Mouse (Mus musculus): ENCODE measurements around the gene Dmwd. TPM values are rescaled to one million over a fixed set of nuclear protein-coding genes. Genes with fewer than 3 reads are reported as not detected.
A peak's percentile ranks its signal among the peaks of the same experiment; 100 is the strongest.

Dmwd gene
- polyA plus RNA-seq, 1 experiment from 2014 or later: 3.2 TPM

GRCm38 (mm10) chr7:19094826-19095750, 19.1 kb downstream of the Dmwd start:
- Histone ChIP-seq H3K27me3 (ENCODE audit: insufficient read depth, low read length) (peaks cover 51% of the 10 kb centered on the region), H3K9ac (replicated peaks) (peak overlapping the region; percentile 70), H3K4me1 (ENCODE audit: insufficient read depth) (peaks cover 26% of the 10 kb centered on the region), H3K4me3 (ENCODE audit: low read depth, low read length) (peak overlapping the region; percentile 68), H3K36me3 (replicated peaks; ENCODE audit: insufficient read depth, low read length) (peaks cover 2% of the 10 kb centered on the region; the same call in 1 of the 2 replicates), H3K4me2 (ENCODE audit: low read depth, low read length) (peak overlapping the region; percentile 99), H3K27ac (ENCODE audit: low read depth) (peak overlapping the region; percentile 89), H3K9me3 (ENCODE audit: low read length) (no peaks in the 10 kb centered on the region)
- peak; percentile 60 for DNase-seq
- no peak for TF ChIP-seq EP300 (IDR thresholded peaks at IDR 0.05; ENCODE audit: low read depth)
- no peak for TF ChIP-seq CTCF (IDR thresholded peaks at IDR 0.05; ENCODE audit: low read depth)
- 1% methylated on average over 74 of the region's 87 CpGs for WGBS (ENCODE audit: insufficient replicate concordance)
- ATAC-seq: peak; percentile 1; the same call in 1 of the 2 replicates

GRCm38 (mm10) chr7:19095751-19096110, 19.7 kb downstream of the Dmwd start:
- ATAC-seq (no peak), DNase-seq (peak; percentile 51)
- peak overlapping the region; percentile 39; the same call in 1 of the 2 replicates for H3K9ac ChIP-seq (replicated peaks)
- no peaks in the 10 kb centered on the region; the same call in 1 of the 2 replicates for H3K36me3 ChIP-seq (replicated peaks; ENCODE audit: insufficient read depth, low read length)
- no peak overlapping the region for H3K27ac ChIP-seq (ENCODE audit: low read depth)
- 2% methylated on average over 19 of the region's 19 CpGs for WGBS (ENCODE audit: insufficient replicate concordance)
- H3K9me3 ChIP-seq (ENCODE audit: low read length): no peaks in the 10 kb centered on the region
- TF ChIP-seq CTCF (IDR thresholded peaks at IDR 0.05; ENCODE audit: low read depth): no peak
- no peak for TF ChIP-seq EP300 (IDR thresholded peaks at IDR 0.05; ENCODE audit: low read depth)
- H3K4me1 ChIP-seq (ENCODE audit: insufficient read depth): peaks cover 26% of the 10 kb centered on the region
- H3K4me2 ChIP-seq (ENCODE audit: low read depth, low read length): peak overlapping the region; percentile 99
- H3K4me3 ChIP-seq (ENCODE audit: low read depth, low read length): peak overlapping the region; percentile 68
- peaks cover 48% of the 10 kb centered on the region for H3K27me3 ChIP-seq (ENCODE audit: insufficient read depth, low read length)

- H3K36me3 ChIP-seq (replicated peaks; ENCODE audit: insufficient read depth, low read length): no peaks in the 10 kb centered on the region; the same call in 1 of the 2 replicates
- no peak for TF ChIP-seq EP300 (IDR thresholded peaks at IDR 0.05; ENCODE audit: low read depth)
- TF ChIP-seq CTCF (IDR thresholded peaks at IDR 0.05; ENCODE audit: low read depth): no peak
- WGBS (ENCODE audit: insufficient replicate concordance): 65% methylated on average over 5 of the region's 5 CpGs
- peaks cover 40% of the 10 kb centered on the region for H3K27me3 ChIP-seq (ENCODE audit: insufficient read depth, low read length)
- no peak overlapping the region for H3K9ac ChIP-seq (replicated peaks)
- no peak for ATAC-seq
- no peaks in the 10 kb centered on the region for H3K9me3 ChIP-seq (ENCODE audit: low read length)
- no peak overlapping the region for H3K4me3 ChIP-seq (ENCODE audit: low read depth, low read length)
- no peak overlapping the region for H3K27ac ChIP-seq (ENCODE audit: low read depth)
- peak overlapping the region; percentile 99; the same call in 1 of the 2 replicates for H3K4me2 ChIP-seq (ENCODE audit: low read depth, low read length)
- peaks cover 26% of the 10 kb centered on the region for H3K4me1 ChIP-seq (ENCODE audit: insufficient read depth)
- no peak for DNase-seq
Observed at GRCm38 (mm10) chr7:19096421-19096976, 20.5 kb downstream of the Dmwd start.

- Histone ChIP-seq H3K4me2 (ENCODE audit: low read depth, low read length) (no peak overlapping the region), H3K4me1 (ENCODE audit: insufficient read depth) (peaks cover 26% of the 10 kb centered on the region), H3K9me3 (ENCODE audit: low read length) (no peaks in the 10 kb centered on the region), H3K27ac (ENCODE audit: low read depth) (no peak overlapping the region), H3K27me3 (ENCODE audit: insufficient read depth, low read length) (peaks cover 33% of the 10 kb centered on the region), H3K4me3 (ENCODE audit: low read depth, low read length) (no peak overlapping the region), H3K9ac (replicated peaks) (no peak overlapping the region), H3K36me3 (replicated peaks; ENCODE audit: insufficient read depth, low read length) (no peaks in the 10 kb centered on the region; the same call in 1 of the 2 replicates)
- TF ChIP-seq CTCF (IDR thresholded peaks at IDR 0.05; ENCODE audit: low read depth) (no peak), EP300 (IDR thresholded peaks at IDR 0.05; ENCODE audit: low read depth) (no peak)
- DNase-seq (peak; percentile 14), ATAC-seq (no peak)
- 57% methylated on average over 2 of the region's 2 CpGs for WGBS (ENCODE audit: insufficient replicate concordance)
Observed at GRCm38 (mm10) chr7:19097217-19097616, 21.2 kb downstream of the Dmwd start.

GRCm38 (mm10) chr7:19097863-19098262, 21.8 kb downstream of the Dmwd start:
- peaks cover 26% of the 10 kb centered on the region for H3K27me3 ChIP-seq (ENCODE audit: insufficient read depth, low read length)
- H3K4me3 ChIP-seq (ENCODE audit: low read depth, low read length): no peak overlapping the region
- H3K4me2 ChIP-seq (ENCODE audit: low read depth, low read length): no peak overlapping the region
- no peaks in the 10 kb centered on the region for H3K9me3 ChIP-seq (ENCODE audit: low read length)
- H3K36me3 ChIP-seq (replicated peaks; ENCODE audit: insufficient read depth, low read length): no peaks in the 10 kb centered on the region; the same call in 1 of the 2 replicates
- no peak for TF ChIP-seq CTCF (IDR thresholded peaks at IDR 0.05; ENCODE audit: low read depth)
- TF ChIP-seq EP300 (IDR thresholded peaks at IDR 0.05; ENCODE audit: low read depth): no peak
- ATAC-seq: no peak
- H3K4me1 ChIP-seq (ENCODE audit: insufficient read depth): peaks cover 20% of the 10 kb centered on the region
- no peak overlapping the region for H3K9ac ChIP-seq (replicated peaks)
- no peak overlapping the region for H3K27ac ChIP-seq (ENCODE audit: low read depth)
- no peak for DNase-seq

GRCm38 (mm10) chr7:19098811-19099210, 22.8 kb downstream of the Dmwd start:
- H3K9ac ChIP-seq (replicated peaks): no peak overlapping the region
- TF ChIP-seq CTCF (IDR thresholded peaks at IDR 0.05; ENCODE audit: low read depth) (no peak), EP300 (IDR thresholded peaks at IDR 0.05; ENCODE audit: low read depth) (no peak)
- no peak overlapping the region for H3K4me3 ChIP-seq (ENCODE audit: low read depth, low read length)
- no peak overlapping the region for H3K27ac ChIP-seq (ENCODE audit: low read depth)
- ATAC-seq (no peak), DNase-seq (no peak)
- H3K9me3 ChIP-seq (ENCODE audit: low read length): no peaks in the 10 kb centered on the region
- peaks cover 24% of the 10 kb centered on the region for H3K27me3 ChIP-seq (ENCODE audit: insufficient read depth, low read length)
- no peak overlapping the region for H3K4me2 ChIP-seq (ENCODE audit: low read depth, low read length)
- WGBS (ENCODE audit: insufficient replicate concordance): 67% methylated on average over 7 of the region's 7 CpGs
- peaks cover 15% of the 10 kb centered on the region for H3K4me1 ChIP-seq (ENCODE audit: insufficient read depth)
- H3K36me3 ChIP-seq (replicated peaks; ENCODE audit: insufficient read depth, low read length): no peaks in the 10 kb centered on the region; the same call in 1 of the 2 replicates

Measured in liver, postnatal 0 days (tissue).